Mouse (Mus musculus): Measurements from ENCODE around the gene Cdkn1a. TPM values are rescaled to one million over a fixed set of nuclear protein-coding genes. Genes with fewer than 3 reads are reported as not detected.

Gene Cdkn1a
- total RNA-seq, 1 experiment from 2014 or later = 9.0 TPM

DNA sequence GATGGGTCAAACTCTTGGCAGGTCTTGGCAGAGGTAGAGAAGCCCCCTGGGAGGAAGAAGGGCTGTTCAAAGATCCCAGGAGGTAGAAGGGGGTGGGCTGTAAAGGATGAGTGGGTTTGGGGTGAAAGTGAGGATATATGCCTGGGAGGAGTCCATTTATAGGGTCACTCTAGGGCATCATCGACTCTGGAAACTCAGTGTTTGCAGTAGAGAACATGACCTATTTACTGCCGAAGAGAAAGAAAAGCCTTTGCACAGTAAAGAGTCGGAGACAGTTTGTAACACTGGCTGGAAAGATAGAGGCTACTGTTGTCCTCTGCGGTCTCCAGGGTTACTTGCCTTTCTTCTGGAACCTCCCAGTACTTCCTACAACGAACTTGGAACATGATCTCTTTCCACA is 17.5 kb upstream of the Cdkn1a start:
- no peak for ATAC-seq (replicated peaks in 1 of 2; ENCODE audit: insufficient read depth in 1 of 2, low FRiP score in 2 of 2, low TSS enrichment in 1 of 2, low read depth in 1 of 2, poor library complexity in 2 of 2, severe bottlenecking in 2 of 2)

DNA sequence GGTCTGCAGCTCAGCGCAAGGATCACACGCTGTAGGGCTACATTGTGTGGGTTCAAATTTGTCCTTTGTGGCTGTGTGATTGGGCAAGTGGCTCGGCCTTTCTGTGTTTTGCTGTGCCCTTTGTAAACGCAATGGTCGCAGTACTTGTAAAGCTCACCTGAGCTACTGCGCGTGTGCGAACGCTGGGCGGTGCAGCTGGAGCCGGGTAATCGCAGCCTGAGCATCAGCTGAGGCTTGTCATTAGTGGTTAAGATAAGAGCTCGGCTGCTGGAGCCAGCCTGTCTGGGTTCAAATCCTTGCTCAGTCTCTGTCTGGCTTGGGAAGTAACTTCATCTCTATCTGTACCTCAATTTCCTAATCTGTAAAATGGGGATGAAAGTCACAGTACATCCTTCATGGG is 16.7 kb upstream of the Cdkn1a start:
- no peak for ATAC-seq (replicated peaks in 1 of 2; ENCODE audit: insufficient read depth in 1 of 2, low FRiP score in 2 of 2, low TSS enrichment in 1 of 2, low read depth in 1 of 2, poor library complexity in 2 of 2, severe bottlenecking in 2 of 2)

DNA sequence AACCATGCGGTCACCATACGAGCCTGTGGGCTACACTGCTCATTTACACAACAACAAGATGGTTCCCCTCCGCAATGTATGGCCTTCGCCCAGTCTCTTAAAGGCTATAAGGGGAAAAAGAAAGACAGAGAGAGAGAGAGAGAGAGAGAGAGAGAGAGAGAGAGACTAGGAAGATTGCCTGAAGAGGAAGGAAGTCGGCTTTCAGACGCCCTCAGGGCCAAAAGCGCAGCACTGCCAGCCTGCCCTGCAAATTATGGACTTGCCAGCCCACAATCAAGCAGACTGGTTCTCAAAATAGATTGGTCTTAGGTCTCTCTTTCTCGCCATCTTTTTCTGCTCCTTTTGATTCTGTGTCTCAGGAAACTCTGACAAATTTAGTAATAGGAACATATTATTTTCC is 14.5 kb upstream of the Cdkn1a start:
- ATAC-seq (replicated peaks in 1 of 2; ENCODE audit: insufficient read depth in 1 of 2, low FRiP score in 2 of 2, low TSS enrichment in 1 of 2, low read depth in 1 of 2, poor library complexity in 2 of 2, severe bottlenecking in 2 of 2) = no peak

DNA sequence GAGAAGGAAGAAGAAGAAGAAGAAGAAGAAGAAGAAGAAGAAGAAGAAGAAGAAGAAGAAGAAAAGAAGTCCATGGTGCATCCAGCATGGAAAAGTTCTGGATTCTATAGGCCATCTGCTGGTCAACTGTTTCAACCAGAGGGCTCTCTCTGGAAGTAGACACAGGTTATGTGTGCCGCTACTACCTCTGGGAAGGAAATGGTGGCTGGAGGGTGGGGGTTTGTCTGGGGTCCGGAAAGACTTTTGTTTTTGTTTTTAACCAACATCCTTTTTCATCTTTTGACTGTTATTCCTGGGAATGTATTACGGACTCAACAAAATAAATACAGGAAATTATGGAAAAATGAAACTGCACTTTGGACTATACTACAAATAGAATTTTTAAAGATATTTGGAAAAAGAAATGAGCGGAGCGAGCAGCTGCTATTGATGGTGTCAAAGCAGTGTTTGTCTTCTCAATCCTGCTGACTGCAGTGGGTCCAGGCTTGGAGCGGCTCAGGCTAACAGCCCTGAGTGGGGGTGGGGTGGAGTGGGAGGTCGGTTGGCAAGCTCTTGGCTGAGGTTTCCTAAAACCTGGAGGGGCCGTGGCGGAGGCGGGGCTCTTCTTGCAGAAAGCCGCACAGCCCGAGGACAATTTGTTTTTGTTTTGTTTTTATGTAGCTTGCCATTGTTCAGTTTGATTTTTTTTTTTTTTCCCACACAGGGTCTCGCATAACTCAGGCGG is 12.8 kb upstream of the Cdkn1a start:
- 0 out of 4 replicates have a peak, but pooled peaks of 1 of the 2 experiments have one; percentile 25 for ATAC-seq (replicated peaks in 1 of 2; ENCODE audit: insufficient read depth in 1 of 2, low FRiP score in 2 of 2, low TSS enrichment in 1 of 2, low read depth in 1 of 2, poor library complexity in 2 of 2, severe bottlenecking in 2 of 2)

DNA sequence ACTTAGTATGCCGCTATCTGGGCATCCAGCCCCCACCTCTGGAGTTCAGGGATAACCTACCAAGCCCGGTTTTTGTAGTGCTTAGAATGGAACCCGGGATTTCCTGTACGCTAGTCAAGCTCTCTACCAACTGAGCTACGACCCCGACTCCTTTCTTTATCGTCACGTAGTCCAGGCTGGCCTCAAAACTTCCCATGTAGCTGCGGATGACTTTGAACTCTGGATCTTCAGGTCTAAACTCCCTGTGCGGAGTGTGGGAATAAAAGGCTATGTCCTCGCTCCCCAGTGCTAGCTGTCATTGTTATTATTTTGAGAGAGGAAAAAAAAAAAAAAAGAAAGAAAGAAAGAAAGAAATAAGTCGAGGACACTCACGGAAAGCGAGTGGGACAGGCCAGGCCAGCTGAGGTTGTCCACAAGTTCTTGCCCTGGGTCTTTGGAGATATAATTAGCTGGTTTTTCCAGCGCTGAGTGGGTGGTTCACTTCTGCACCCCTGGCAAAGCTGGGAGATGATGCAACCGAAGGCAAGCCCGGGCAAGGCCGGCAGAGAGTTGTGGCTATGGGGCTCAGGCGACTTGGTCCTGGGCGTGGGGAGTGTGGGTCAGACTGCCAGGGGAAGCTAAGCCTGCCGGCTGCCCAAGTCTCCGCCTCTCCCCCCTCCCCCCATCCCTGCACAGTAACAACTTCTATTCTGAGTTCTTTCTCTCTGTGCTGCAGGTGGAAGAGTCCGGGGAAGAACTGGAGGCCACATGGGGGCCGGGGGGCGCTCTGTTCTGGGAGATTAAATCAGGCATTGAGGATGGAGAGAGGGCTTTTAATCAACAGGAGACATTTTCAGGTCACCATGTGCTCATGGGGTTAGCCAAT is 12.0 kb upstream of the Cdkn1a start:
- ATAC-seq (replicated peaks in 1 of 2; ENCODE audit: insufficient read depth in 1 of 2, low FRiP score in 2 of 2, low TSS enrichment in 1 of 2, low read depth in 1 of 2, poor library complexity in 2 of 2, severe bottlenecking in 2 of 2) = peak; percentile 44 to 47

DNA sequence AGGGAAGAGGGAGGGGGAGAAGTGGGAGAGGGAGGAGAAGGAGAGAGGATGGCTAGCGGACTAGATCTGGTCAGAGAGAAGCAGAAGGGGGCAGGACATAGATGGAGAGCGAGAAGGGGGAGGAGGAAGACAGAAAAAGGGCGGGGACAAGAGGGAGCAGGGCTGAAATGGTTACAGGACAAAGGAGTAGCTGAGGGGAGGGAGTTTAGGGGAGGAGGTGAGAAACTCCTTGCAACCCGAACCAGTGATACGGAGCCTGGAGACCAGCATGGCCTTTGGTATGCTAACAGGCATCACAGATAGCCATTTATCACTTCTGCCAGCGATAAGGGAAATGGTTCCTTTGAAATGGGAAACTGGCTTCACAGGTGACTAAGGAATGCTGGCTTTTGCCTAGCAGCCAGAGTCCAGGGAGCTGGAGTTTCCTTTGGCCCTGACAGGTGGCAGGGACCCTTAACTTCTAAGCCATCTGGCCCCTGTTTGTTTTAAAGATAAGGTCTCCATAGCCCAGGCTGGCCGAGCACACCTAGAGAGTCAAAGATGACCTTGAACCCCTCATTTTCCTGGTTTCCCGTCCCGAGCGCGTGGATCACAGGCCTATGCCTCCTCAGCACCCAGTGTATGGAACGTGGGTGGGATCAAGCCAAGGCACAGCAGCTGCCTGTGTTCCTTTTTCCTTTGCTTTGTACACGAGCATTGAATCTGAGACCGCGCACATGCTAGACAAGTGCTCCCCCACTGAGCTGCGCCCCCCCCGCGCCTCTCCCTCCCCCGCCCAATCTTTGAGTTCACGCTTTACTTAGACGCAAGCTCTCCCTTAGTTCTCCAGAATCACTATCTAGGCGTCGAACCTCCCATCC is 9.8 kb upstream of the Cdkn1a start:
- peak in 1 of 2 experiments; percentile 36; a peak in 1 of 4 replicates for ATAC-seq (replicated peaks in 1 of 2; ENCODE audit: insufficient read depth in 1 of 2, low FRiP score in 2 of 2, low TSS enrichment in 1 of 2, low read depth in 1 of 2, poor library complexity in 2 of 2, severe bottlenecking in 2 of 2)

DNA sequence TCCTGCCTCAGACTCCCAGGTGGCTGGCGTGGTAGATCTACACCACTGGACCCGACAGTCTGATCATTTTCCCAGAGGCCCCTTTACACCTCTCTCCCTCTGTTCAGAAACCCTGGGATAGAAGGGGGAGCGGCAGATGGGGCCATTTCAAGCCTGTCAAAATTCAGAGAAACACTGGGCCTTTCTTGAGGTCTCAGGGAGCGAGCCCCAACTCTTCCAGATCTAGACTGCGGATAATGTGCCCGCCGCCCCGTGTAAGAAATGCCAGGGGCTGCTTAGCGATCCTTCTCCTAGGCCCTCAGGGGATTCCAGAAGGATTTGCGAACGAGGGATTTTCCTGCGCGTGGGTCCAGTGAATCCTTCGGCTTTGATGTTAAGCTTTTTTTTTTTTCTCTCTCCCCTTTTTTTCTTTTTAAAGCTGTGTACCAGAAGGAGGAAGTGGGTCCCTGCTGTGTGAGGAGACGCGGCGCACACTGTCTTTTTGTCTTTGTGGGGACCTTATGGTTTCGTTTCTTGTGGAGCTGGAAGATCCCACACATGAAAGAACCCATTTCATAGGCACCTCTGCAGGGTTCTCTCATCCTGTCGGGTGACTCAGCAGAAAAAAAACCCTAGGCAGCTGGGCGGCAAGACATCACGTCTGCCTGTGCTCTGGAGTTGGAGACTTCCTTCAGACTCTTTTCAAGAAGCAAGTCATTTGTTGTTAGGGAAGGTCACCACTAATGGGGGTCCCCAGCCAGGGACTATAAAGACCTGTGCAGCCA is 9.0 kb upstream of the Cdkn1a start:
- peak; percentile 44 to 65 for ATAC-seq (replicated peaks in 1 of 2; ENCODE audit: insufficient read depth in 1 of 2, low FRiP score in 2 of 2, low TSS enrichment in 1 of 2, low read depth in 1 of 2, poor library complexity in 2 of 2, severe bottlenecking in 2 of 2)

DNA sequence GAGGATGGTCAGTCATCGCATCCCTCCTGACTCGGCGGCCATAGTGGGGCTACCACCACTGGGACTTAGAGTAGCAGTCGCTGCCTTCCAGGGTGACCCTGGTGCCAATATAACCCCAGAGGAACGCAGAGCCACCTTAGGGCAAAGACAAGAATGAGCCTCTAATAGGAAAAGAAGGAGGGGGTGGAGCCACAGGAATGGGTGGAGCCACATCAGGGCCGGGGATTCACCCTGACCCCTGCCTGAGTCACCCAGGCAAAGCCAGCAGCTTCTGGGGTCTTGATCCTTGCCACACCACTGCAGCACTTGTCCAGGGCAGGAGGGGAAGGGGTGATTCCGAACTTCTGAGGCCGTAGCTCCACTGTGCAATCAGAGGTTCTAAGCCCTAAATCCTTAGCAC is 7.2 kb upstream of the Cdkn1a start:
- ATAC-seq (replicated peaks in 1 of 2; ENCODE audit: insufficient read depth in 1 of 2, low FRiP score in 2 of 2, low TSS enrichment in 1 of 2, low read depth in 1 of 2, poor library complexity in 2 of 2, severe bottlenecking in 2 of 2) = no peak

DNA sequence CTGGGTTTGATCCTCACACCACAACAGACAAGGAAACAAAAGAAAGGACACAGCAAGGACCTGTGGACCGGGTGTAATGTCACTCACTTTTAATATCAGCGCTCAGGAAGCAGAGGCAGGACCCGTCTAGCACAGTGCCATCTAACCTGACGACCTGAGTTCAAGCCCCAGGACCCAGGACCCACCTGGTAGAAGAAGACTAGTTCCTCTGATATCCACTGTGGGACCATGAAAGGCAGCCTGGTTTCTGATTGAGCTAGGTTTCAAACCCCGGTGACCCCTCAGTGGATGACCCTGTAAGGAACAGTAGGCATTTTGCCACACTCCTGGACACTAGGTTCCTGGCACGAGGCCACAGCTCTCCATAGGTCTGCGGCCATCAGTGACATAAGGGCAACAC is 6.1 kb upstream of the Cdkn1a start:
- no peak for ATAC-seq (replicated peaks in 1 of 2; ENCODE audit: insufficient read depth in 1 of 2, low FRiP score in 2 of 2, low TSS enrichment in 1 of 2, low read depth in 1 of 2, poor library complexity in 2 of 2, severe bottlenecking in 2 of 2)

DNA sequence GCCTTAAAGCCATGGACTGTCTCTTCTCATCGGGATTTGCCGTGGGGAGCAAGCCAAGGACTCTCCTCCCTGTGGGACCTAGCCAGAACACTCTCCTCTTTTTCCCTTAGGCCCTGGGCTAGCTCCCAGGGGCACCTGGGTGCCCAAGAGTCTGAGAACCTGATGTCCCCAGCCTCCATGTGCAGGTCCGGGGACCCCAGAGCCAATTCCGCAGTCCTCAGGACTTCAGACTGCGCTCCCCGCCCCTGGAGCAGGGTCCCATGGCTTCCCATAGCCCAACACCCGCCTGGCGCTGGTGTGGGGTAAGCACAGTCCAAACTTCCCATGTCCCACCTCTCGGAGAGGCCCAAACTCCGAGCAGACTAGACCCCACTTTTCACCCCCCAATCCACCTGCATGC is 5.5 kb upstream of the Cdkn1a start:
- ATAC-seq (replicated peaks in 1 of 2; ENCODE audit: insufficient read depth in 1 of 2, low FRiP score in 2 of 2, low TSS enrichment in 1 of 2, low read depth in 1 of 2, poor library complexity in 2 of 2, severe bottlenecking in 2 of 2) = no peak

DNA sequence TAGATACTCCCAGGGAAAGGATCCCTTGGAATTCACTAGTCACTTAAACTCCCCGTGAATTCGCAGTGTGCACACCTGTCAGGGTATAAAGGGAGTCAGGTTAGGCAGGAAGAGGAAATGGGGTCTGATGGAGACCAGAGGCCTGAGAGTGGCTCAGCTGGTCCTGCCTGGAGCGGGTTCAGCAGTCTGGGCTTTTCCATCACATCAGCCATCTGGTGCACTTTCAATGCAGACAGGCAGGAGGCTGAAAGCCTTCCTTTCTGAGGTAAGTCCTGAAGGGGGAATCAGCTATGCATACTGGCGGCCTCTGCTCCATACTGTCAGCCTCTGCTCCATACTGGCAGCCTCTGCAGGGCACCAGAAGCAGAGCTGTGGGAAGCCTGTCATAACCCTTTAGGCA is 3.9 kb upstream of the Cdkn1a start:
- ATAC-seq (replicated peaks in 1 of 2; ENCODE audit: insufficient read depth in 1 of 2, low FRiP score in 2 of 2, low TSS enrichment in 1 of 2, low read depth in 1 of 2, poor library complexity in 2 of 2, severe bottlenecking in 2 of 2) = no peak

DNA sequence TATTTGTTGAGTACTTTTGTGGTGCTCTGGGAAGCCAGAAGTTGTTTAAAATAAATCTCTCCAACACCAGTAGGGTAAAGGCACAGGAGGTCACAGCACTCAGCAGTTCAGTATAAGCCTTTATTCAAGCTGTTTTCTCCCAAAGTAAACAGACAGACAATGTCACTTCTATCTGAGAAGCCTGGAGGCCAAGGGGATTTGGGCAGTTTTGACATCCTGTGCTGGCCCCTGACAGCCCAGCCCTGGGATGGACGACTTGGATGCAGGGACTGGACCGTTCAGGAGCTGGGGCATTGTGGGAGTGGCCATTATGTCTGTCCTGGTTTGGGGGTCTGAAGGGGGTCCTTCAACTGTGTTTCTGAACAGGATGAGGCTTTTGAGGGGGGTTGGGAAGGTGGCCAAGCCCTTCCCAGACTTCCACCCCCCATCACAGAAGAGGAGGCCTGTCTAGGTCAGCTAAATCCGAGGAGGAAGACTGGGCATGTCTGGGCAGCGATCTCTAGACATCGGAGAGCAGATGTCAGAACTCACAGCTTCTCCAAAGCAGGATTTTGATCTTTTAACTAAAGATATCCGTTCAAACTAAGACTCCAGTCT is 670 bp downstream of the Cdkn1a start:
- no peak for ATAC-seq (replicated peaks in 1 of 2; ENCODE audit: insufficient read depth in 1 of 2, low FRiP score in 2 of 2, low TSS enrichment in 1 of 2, low read depth in 1 of 2, poor library complexity in 2 of 2, severe bottlenecking in 2 of 2)

DNA sequence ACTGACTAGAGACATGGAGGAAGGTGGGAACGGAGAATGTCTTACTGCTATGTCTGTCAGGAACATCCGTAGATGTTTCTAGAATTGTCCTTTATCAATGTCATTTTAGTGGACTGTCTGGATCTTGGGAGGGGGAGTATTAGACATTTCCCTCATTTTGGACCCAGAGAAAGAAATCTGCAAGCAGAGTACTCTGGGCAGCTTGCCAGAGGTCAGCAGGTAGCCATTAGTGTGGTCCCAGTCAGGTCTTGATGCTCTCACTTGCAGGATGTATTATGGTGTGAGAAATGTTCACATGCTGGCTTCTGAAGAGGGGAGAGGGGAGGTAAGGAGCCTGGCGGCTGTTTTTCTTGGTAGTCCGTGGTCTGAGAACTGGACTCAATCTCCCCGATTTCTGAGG is 1.7 kb downstream of the Cdkn1a start:
- ATAC-seq (replicated peaks in 1 of 2; ENCODE audit: insufficient read depth in 1 of 2, low FRiP score in 2 of 2, low TSS enrichment in 1 of 2, low read depth in 1 of 2, poor library complexity in 2 of 2, severe bottlenecking in 2 of 2) = no peak

DNA sequence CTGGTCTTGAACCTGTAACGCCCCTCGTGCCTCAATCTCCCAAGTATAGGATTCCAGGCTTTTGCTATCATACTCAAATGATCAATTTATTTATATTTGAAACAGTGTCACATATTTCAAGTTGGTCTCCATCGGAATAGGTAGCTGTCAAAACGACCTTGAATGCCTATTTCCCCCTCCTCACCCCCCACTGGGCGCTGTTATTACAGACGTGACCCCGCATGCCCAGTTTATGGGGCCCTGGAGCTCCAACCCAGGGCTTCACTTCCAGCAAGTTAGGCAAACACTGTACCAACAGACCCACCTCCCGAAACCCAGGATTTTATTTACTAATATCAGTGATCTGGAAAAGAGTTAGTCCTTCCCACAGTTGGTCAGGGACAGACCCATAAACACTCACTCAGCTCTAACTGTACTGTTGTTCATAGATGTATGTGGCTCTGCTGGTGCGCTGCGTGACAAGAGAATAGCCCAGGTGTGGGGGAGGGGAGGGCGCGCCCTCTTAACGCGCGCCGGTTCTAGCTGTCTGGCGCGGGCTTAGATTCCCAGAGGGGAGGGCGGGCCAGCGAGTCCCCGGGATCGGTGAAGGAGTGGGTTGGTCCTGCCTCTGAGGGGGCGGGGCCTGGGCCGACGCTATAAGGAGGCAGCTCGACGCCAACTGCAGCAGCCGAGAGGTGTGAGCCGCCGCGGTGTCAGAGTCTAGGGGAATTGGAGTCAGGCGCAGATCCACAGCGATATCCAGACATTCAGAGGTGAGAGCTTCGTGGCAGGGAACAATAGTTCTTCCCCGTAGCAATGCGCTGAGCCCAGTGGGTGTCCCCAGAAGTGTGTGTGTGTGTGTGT is 2.6 kb downstream of the Cdkn1a start:
- ATAC-seq (replicated peaks in 1 of 2; ENCODE audit: insufficient read depth in 1 of 2, low FRiP score in 2 of 2, low TSS enrichment in 1 of 2, low read depth in 1 of 2, poor library complexity in 2 of 2, severe bottlenecking in 2 of 2) = peak; percentile 65 to 67

DNA sequence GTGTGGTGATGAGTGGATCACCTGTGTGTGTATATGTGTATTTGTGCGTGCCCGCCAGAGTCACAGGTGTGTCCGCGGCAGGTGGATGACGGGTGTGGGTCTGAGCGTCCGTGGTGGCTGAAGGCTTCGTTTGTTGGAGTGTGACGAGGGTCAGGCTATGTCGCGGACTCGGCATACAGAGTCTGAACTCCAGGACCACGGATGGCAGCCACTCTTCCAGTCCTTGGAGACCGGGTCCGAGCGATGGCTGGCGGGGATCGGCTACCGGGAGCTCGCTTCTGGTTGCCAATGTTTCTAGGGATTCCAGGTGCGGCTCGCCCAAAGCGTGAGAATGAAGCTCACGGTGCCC is 3.2 kb downstream of the Cdkn1a start:
- no peak for ATAC-seq (replicated peaks in 1 of 2; ENCODE audit: insufficient read depth in 1 of 2, low FRiP score in 2 of 2, low TSS enrichment in 1 of 2, low read depth in 1 of 2, poor library complexity in 2 of 2, severe bottlenecking in 2 of 2)
